Mouse (Mus musculus) left cerebral cortex, adult 11 months (tissue): ENCODE measurements at regions not wholly inside any gene's neighbourhood (a gene's known extent, or its start where the extent isn't known, plus 50 kb on each side); places are given as distances from the start of the nearest gene placed in this dataset.

Source experiments
- DNase-seq: peaks from one replicate; pipeline ENCODE4 v3.0.0; 2022; ENCODE audit warnings: low spot score

- no peak for DNase-seq
These were observed 462.1 kb upstream of the Arglu1 start for GRCm38 (mm10) chr8:9152313-9152925.

- no peak for DNase-seq
These were observed 454.0 kb upstream of the Arglu1 start for GRCm38 (mm10) chr8:9144362-9144761.

- DNase-seq = no peak
These were observed 449.5 kb upstream of the Arglu1 start for GRCm38 (mm10) chr8:9139781-9140180.

- no peak for DNase-seq
These were observed 448.8 kb upstream of the Arglu1 start for GRCm38 (mm10) chr8:9139059-9139620.

- no peak for DNase-seq
These were observed 443.4 kb upstream of the Arglu1 start for GRCm38 (mm10) chr8:9133758-9134157.

- DNase-seq = no peak
These were observed 442.4 kb upstream of the Arglu1 start for GRCm38 (mm10) chr8:9132612-9133218.

GRCm38 (mm10) chr8:9131249-9131648 is 440.9 kb upstream of the Arglu1 start:
- no peak for DNase-seq

- no peak for DNase-seq
These were observed 434.2 kb upstream of the Arglu1 start for GRCm38 (mm10) chr8:9124503-9124902.

- DNase-seq = no peak
These were observed 427.8 kb upstream of the Arglu1 start for GRCm38 (mm10) chr8:9117809-9118737.

- no peak for DNase-seq
These were observed 405.7 kb upstream of the Arglu1 start for GRCm38 (mm10) chr8:9095980-9096379.

GRCm38 (mm10) chr8:9094002-9094401 is 403.7 kb upstream of the Arglu1 start:
- no peak for DNase-seq

- DNase-seq = no peak
These were observed 403.0 kb upstream of the Arglu1 start for GRCm38 (mm10) chr8:9093356-9093755.

GRCm38 (mm10) chr8:9072724-9073123 is 382.4 kb upstream of the Arglu1 start:
- DNase-seq = no peak

- DNase-seq = no peak
These were observed 382.0 kb upstream of the Arglu1 start for GRCm38 (mm10) chr8:9072286-9072685.

- DNase-seq = no peak
These were observed 380.6 kb upstream of the Arglu1 start for GRCm38 (mm10) chr8:9070953-9071352.

GRCm38 (mm10) chr8:9069845-9070244 is 379.5 kb upstream of the Arglu1 start:
- no peak for DNase-seq

GRCm38 (mm10) chr8:9067731-9068130 is 377.4 kb upstream of the Arglu1 start:
- no peak for DNase-seq

GRCm38 (mm10) chr8:9060166-9060565 is 369.8 kb upstream of the Arglu1 start:
- peak; percentile 34 for DNase-seq

- no peak for DNase-seq
These were observed 365.1 kb upstream of the Arglu1 start for GRCm38 (mm10) chr8:9055416-9055819.

- DNase-seq = no peak
These were observed 364.5 kb upstream of the Arglu1 start for GRCm38 (mm10) chr8:9054801-9055200.

- DNase-seq = no peak
These were observed 361.4 kb upstream of the Arglu1 start for GRCm38 (mm10) chr8:9051699-9052098.

- DNase-seq = no peak
These were observed 360.6 kb upstream of the Arglu1 start for GRCm38 (mm10) chr8:9050740-9051475.
